Mouse (Mus musculus) bone marrow, adult 2 months (tissue): ENCODE measurements around the gene Spock1. TPM values are rescaled to one million over a fixed set of nuclear protein-coding genes. Genes with fewer than 3 reads are reported as not detected.

Experiments
- H3K27ac ChIP-seq: fragments of 200-500 bp; 2 replicates; pipeline ENCODE4 v1.5.1; 2012; ENCODE audit warnings: low read depth, mild to moderate bottlenecking, control low read depth, inconsistent platforms, low read length; ENCODE audit not compliant: control insufficient read depth, poor library complexity, insufficient read depth
- H3K4me1 ChIP-seq: fragments of 200-500 bp; 2 replicates; pipeline ENCODE4 v1.6.1; 2011; ENCODE audit warnings: low read length; ENCODE audit not compliant: control insufficient read depth, insufficient read depth
- H3K4me3 ChIP-seq: fragments of 200-500 bp; replicated peaks from 2 replicates; pipeline ENCODE3; 2011; ENCODE audit warnings: mild to moderate bottlenecking, low read depth, low read length, control low read depth; ENCODE audit not compliant: control insufficient read depth
- CTCF ChIP-seq: fragments of 200-500 bp; IDR thresholded peaks from 2 replicates; pipeline ENCODE4 v1.5.1; 2011; ENCODE audit warnings: low read length, control low read depth; ENCODE audit not compliant: control insufficient read depth, insufficient read depth
- POLR2A ChIP-seq: fragments of 200-500 bp; IDR thresholded peaks from 2 replicates; pipeline ENCODE4 v1.6.1; 2011; ENCODE audit warnings: low read depth, mild to moderate bottlenecking, control low read depth, low read length, borderline replicate concordance; ENCODE audit not compliant: control insufficient read depth
- WGBS: fragments of 180-500 bp; shearing (Covaris S2); methylation state at CpG from one replicate; pipeline ENCODE4 v1.1.7; 2018; 5-methylcytosine and 5-hydroxymethylcytosine counted together
- polyA plus RNA-seq: library from polyadenylated mRNA; stranded (reverse); fragments of >200 nt; gene quantifications from 2 replicates; pipeline ENCODE4 v1.2.4, GENCODE M21; 2011; ENCODE audit warnings: low replicate concordance; ENCODE audit not compliant: missing spikeins, insufficient read depth, insufficient read length

Gene Spock1
- polyA plus RNA-seq, 1 experiment = 0.87 TPM

DNA sequence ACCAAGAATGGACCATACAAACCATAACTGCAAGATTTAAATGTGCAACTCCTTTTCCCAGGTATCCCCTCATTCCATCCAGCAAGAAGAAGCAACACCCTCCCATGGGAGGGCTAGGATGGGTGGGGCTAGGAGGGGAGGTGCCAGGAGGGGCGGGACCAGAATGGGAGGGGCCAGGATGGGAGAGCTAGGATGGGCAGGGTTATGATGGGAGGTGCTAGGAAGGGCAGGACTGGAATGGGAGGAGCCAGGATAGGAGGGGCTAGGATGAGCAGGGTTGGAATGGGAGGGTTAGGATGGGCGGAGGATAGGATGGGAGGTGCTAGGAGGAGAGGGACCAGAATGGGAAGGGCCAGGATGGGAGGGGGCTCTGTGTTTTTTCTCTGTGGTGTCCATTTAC is 175.9 kb downstream of the Spock1 start:
- 66% methylated on average over 2 of the region's 2 CpGs for WGBS
- H3K4me3 ChIP-seq = no peak overlapping the region
- TF ChIP-seq CTCF (no peak), POLR2A (no peak)
- no peak overlapping the region for H3K27ac ChIP-seq
- H3K4me1 ChIP-seq = no peaks in the 10 kb centered on the region

DNA sequence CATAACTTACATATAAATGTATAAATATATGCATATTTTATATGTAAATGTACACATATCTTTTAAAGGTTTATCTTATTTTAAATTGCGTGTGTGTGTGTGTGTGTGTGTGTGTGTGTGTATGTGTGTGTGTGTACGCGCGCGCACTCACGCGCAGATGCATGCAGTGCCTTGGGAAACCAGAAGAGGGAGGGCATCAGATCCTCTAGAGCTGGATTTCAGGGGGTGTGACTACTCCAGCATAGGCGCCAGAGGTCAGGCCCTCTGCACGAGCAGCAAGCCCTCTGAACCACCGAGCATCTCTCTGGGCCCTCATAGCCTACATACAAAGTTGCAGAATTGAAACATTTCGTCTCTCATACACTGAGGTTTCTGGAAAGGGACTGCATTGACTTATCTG is 180.4 kb downstream of the Spock1 start:
- Histone ChIP-seq H3K27ac (no peak overlapping the region), H3K4me1 (no peaks in the 10 kb centered on the region), H3K4me3 (no peak overlapping the region)
- no peak for TF ChIP-seq CTCF
- no peak for TF ChIP-seq POLR2A
- WGBS = 86% methylated on average over 11 of the region's 11 CpGs

DNA sequence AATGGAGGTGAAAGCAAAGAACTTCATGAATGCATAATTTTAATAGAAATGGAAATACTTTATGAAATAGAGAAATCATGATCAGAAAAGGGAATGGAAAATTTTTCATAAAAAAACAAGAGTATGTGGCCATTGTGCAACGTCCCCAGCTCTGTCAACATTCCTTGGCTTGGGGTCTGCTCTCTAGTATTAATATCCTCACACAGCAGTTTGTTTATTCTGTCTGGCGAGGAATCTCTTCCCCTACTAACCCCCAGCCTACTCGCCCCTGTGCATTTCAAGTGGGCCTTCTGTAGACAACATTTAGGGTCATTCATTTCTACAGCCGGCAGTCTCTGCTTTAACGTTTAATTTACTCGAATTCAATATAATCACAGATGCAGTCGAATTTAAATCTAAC is 181.5 kb downstream of the Spock1 start:
- Histone ChIP-seq H3K27ac (no peak overlapping the region), H3K4me3 (no peak overlapping the region), H3K4me1 (no peaks in the 10 kb centered on the region)
- TF ChIP-seq POLR2A = no peak
- no peak for TF ChIP-seq CTCF
- WGBS = 80% methylated on average over 7 of the region's 7 CpGs

DNA sequence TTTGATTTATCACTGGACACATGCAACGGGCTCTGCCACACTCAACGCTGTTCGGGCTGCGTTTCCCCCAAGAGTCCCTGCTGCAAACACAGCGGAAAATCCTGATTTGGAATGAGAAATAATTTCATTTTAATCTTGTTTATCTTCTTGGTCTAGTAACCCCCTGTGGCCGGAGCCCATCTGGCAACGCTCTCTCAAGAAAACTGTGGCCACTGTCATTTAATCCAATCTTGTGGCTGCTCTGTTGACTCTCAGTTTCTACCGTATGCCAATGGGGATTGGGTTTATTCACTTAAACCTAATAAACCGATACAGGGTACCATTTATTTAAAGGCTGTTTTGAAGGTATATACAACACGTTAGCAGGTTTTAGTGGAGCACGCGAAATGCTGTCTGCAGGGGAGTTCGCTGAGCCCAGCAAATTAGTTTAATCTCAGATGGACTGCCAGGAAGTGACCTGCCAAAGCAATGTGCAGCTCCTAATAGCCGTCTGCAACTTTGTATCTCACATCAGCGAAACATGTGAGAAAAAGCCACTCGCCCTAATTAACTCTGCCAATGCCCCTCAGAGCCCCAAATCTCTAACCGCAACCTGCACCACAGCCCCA is 185.7 kb downstream of the Spock1 start:
- H3K4me1 ChIP-seq = no peaks in the 10 kb centered on the region
- H3K4me3 ChIP-seq = no peak overlapping the region
- no peak overlapping the region for H3K27ac ChIP-seq
- WGBS = 83% methylated on average over 17 of the region's 17 CpGs
- TF ChIP-seq CTCF (no peak), POLR2A (no peak)

DNA sequence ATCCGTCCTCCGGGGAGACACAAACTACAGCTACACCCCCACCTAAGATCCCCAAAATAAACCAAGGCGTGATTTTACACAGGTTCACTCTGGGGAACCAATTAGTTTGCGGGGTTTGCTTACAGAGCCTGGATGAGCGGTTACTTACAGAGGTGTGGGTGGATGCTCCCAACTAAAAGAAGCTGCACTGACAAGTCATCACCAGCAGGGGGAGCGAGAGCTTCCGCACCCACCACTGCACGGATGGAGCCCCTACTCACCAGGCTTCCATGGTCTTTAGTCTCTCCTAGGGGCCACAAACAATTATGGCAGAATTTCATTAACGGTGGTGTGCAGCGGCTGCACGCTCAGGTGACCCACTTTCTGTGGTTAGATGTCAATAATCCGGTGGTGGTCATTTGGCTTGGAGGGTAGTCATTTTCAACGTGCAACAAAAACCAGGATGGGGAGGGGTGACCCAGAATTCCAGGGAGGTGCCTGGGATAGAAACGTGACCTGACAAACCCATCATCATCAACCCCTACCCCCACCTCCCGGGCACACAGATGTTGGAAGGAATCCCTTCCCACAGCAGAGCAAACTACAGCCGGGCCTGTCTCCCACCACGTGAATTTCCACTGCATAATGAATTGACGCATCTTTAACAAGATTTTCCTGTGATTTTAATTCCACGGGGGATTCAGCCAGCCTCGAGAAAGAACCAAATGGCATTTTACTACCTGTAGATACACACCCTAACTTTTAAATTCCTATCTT is 186.4 kb downstream of the Spock1 start:
- 63% methylated on average over 20 of the region's 20 CpGs for WGBS
- Histone ChIP-seq H3K4me1 (no peaks in the 10 kb centered on the region), H3K27ac (no peak overlapping the region), H3K4me3 (no peak overlapping the region)
- TF ChIP-seq CTCF (no peak), POLR2A (no peak)

DNA sequence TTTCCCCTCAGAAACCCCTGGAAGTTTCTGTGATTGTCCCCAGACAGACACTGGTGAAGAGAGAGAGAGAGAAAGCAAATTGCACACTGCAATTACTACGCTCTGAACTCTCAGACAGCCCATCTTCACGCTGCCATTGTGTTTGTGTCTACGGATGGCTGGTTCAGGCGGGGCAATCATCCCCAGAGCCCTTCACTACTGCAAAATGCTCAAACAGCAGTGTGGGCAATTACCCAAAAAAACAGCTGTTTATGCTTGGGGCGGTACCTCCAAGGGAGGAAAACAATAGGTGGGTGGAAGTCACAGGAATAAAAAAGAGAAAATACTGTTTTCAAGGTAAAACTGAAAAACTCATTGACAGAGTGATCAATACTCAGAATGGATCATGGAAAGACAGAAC is 190.0 kb downstream of the Spock1 start:
- TF ChIP-seq CTCF (no peak), POLR2A (no peak)
- H3K4me3 ChIP-seq = no peak overlapping the region
- 70% methylated on average over 5 of the region's 5 CpGs for WGBS
- no peaks in the 10 kb centered on the region for H3K4me1 ChIP-seq
- H3K27ac ChIP-seq = no peak overlapping the region

DNA sequence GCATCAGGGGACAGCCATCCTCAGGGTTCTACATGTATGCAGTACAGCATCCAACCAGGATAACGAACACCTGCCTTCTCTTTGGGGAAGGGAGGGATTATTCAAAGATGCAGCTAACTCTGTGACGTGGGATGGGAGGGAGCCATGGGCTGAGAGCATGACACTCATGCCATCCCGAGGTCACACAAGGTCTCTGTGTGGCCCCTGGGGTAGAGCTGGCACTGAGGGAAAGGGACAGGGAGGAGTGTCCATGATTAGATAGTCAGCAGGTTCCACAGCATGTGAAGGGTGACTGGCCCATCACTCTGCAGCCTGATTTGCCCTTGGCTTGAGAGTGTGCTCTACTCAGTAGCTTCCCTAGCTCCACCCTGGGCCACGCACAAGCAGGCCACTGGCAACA is 195.2 kb downstream of the Spock1 start:
- Histone ChIP-seq H3K4me3 (no peak overlapping the region), H3K4me1 (no peaks in the 10 kb centered on the region), H3K27ac (no peak overlapping the region)
- no peak for TF ChIP-seq CTCF
- no peak for TF ChIP-seq POLR2A
- 68% methylated on average over 4 of the region's 4 CpGs for WGBS

DNA sequence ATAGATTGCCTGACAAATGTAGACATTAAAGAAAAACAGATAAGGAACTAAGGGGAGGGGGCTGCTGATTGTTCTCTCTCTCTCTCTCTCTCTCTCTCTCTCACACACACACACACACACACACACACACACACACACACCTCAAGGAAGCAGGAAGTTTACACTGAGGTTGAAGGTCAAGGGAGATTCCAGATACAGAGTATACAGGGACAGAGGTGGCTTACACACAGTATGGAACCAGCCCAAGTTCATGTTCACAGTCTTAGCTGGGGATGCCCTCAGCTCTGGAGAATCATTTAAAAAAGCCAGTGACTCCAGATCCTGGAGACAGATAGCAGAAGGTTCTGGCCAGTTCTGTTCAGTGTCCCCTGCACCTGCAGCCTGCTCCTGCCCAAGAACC is 199.7 kb downstream of the Spock1 start:
- H3K4me1 ChIP-seq = no peaks in the 10 kb centered on the region
- no peak overlapping the region for H3K4me3 ChIP-seq
- TF ChIP-seq POLR2A (no peak), CTCF (no peak)
- no peak overlapping the region for H3K27ac ChIP-seq
